Mouse (Mus musculus): ENCODE data around the gene Chchd10. TPM values are rescaled to one million over a fixed set of nuclear protein-coding genes. Genes with fewer than 3 reads are reported as not detected.

Gene Chchd10
- polyA plus RNA-seq, 1 experiment = 441 TPM

DNA sequence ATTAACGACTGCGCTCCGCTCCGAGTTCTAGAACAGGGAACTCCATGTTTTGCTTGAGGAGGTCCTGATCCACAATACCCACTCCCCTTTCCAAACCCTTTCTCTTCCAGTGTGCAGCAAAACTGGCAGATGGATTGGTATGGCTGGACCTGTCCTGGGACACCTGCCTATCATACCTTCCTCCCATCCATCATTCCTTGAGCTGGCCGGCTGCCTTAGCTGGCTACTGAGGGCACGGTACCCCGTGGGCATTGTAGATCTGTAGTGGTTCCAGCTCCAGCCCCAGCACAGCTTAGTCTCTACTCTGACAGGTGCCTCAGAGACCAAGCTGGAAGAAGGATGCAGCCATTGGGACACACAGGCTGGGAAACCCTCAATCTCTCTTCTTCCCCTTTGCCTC, 1.6 kb upstream of the Chchd10 start:
- Histone ChIP-seq H3K79me2 (ENCODE audit: control insufficient read depth, insufficient read depth) (peaks cover 34% of the 10 kb centered on the region), H3ac (ENCODE audit: control insufficient read depth, insufficient read length) (peak overlapping the region; percentile 73), H3K4me3 (peak overlapping the region; percentile 74), H3K4me2 (ENCODE audit: low read depth) (peak overlapping the region; percentile 83), H3K27me3 (ENCODE audit: control insufficient read depth, insufficient read depth, insufficient read length) (no peaks in the 10 kb centered on the region), H3K36me3 (ENCODE audit: control insufficient read depth, insufficient read depth) (peaks cover 8% of the 10 kb centered on the region)
- TF ChIP-seq POLR2A (IDR thresholded peaks at IDR 0.05; ENCODE audit: insufficient read length, low read depth) (peak; percentile 37), REST (IDR thresholded peaks at IDR 0.05; ENCODE audit: insufficient read depth, insufficient read length) (no peak), POLR2AphosphoS2 (IDR thresholded peaks at IDR 0.05; ENCODE audit: insufficient read length, low read depth) (peak; percentile 73)

DNA sequence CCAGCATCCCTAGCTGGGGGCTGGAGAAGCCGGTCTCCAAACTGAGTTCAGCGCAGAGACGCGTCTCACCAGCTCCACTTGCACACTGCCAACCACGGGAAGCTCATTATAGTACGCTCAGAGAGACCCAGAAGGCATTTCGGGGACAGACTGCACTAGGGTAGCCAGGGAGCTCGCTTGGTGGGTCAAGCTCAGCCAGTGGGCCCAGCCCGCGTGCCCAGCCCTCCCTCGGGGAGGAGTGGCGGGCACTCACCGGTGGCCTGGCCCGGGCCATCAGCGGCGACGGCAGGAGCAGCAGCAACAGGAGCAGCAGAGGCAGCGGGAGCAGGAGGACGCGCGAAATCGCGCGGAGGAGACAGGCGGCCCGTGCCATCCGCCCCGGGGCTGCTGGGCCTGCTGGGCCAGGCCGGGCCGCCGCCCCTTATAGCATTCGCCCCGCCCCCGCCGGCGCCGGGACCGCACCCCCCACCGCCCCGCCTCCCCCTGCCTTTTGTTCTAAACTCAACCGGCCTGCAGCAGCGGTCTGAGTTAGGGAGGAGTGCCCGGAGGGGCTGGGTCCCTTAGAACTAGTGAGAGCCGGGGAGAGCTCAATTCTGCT, 750 bp upstream of the Chchd10 start:
- Histone ChIP-seq H3K79me2 (ENCODE audit: control insufficient read depth, insufficient read depth) (peaks cover 34% of the 10 kb centered on the region), H3K36me3 (ENCODE audit: control insufficient read depth, insufficient read depth) (peaks cover 8% of the 10 kb centered on the region)
- no peak for TF ChIP-seq CEBPB (IDR thresholded peaks at IDR 0.05; ENCODE audit: insufficient read depth, poor library complexity, severe bottlenecking)
- no peak for TF ChIP-seq E2F4 (IDR thresholded peaks at IDR 0.05; ENCODE audit: insufficient read depth)
- TF ChIP-seq REST (IDR thresholded peaks at IDR 0.05; ENCODE audit: insufficient read depth, insufficient read length) = no peak
- TF ChIP-seq POLR2A (IDR thresholded peaks at IDR 0.05; ENCODE audit: insufficient read length, low read depth) = peak; percentile 98
- TF ChIP-seq TCF12 (IDR thresholded peaks at IDR 0.05; ENCODE audit: insufficient read depth, poor library complexity, severe bottlenecking) = no peak
- no peak for TF ChIP-seq MYOG (IDR thresholded peaks at IDR 0.05; ENCODE audit: control insufficient read depth in 1 of 3, insufficient read depth in 1 of 3, insufficient read length in 2 of 3, low read depth in 2 of 3)
- TF ChIP-seq USF1 (IDR thresholded peaks at IDR 0.05; ENCODE audit: low read depth) = no peak
- no peak for TF ChIP-seq MAX (IDR thresholded peaks at IDR 0.05; ENCODE audit: low read depth)
- no peak for TF ChIP-seq TCF3 (IDR thresholded peaks at IDR 0.05; ENCODE audit: insufficient read length, low read depth)
- peak in 1 of 3 experiments; percentile 13 for TF ChIP-seq MYOD1 (IDR thresholded peaks at IDR 0.05; ENCODE audit: control insufficient read depth in 1 of 3, insufficient read length in 2 of 3, low read depth in 2 of 3)
- no peak for TF ChIP-seq SRF (IDR thresholded peaks at IDR 0.05; ENCODE audit: control insufficient read depth, insufficient read length, low read depth)
- peak; percentile 98 for TF ChIP-seq POLR2AphosphoS2 (IDR thresholded peaks at IDR 0.05; ENCODE audit: insufficient read length, low read depth)

DNA sequence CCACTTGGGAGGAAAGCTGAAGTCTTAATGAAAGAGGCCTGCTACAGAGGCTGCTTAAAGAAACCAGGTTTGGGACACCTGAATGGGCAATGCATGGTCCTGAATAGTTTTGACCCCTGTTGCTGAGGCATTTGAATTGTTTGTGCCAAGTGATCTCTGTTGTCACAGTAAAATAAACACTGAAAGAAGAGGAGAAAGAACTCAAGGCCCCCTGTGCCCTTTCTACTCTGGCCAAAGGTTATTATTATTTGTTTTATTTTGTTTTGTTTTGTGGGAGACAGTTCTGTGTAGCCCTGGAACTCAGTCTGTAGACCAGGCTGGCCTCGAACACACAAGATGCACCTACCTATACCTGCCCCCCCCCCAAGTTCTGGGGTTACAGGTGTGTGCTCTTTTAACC, 2.1 kb downstream of the Chchd10 start:
- H3ac ChIP-seq (ENCODE audit: control insufficient read depth, insufficient read length) = no peak overlapping the region
- H3K4me3 ChIP-seq = peak overlapping the region; percentile 33
- H3K79me2 ChIP-seq (ENCODE audit: control insufficient read depth, insufficient read depth) = peaks cover 19% of the 10 kb centered on the region
- peak overlapping the region; percentile 74 for H3K4me2 ChIP-seq (ENCODE audit: low read depth)
- no peaks in the 10 kb centered on the region for H3K27me3 ChIP-seq (ENCODE audit: control insufficient read depth, insufficient read depth, insufficient read length)
- H3K36me3 ChIP-seq (ENCODE audit: control insufficient read depth, insufficient read depth) = no peaks in the 10 kb centered on the region
- TF ChIP-seq MYOG (IDR thresholded peaks at IDR 0.05; ENCODE audit: control insufficient read depth in 1 of 3, insufficient read depth in 1 of 3, insufficient read length in 2 of 3, low read depth in 2 of 3) (no peak), POLR2A (IDR thresholded peaks at IDR 0.05; ENCODE audit: insufficient read length, low read depth) (no peak), MYOD1 (IDR thresholded peaks at IDR 0.05; ENCODE audit: control insufficient read depth in 1 of 3, insufficient read length in 2 of 3, low read depth in 2 of 3) (no peak), E2F4 (IDR thresholded peaks at IDR 0.05; ENCODE audit: insufficient read depth) (no peak)

More for the DNA sequence above, 750 bp upstream of the Chchd10 start:
- Histone ChIP-seq H3K27me3 (ENCODE audit: control insufficient read depth, insufficient read depth, insufficient read length) (no peaks in the 10 kb centered on the region), H3K4me3 (peak overlapping the region; percentile 74), H3K4me2 (ENCODE audit: low read depth) (peak overlapping the region; percentile 97), H3ac (ENCODE audit: control insufficient read depth, insufficient read length) (peak overlapping the region; percentile 73)

DNA sequence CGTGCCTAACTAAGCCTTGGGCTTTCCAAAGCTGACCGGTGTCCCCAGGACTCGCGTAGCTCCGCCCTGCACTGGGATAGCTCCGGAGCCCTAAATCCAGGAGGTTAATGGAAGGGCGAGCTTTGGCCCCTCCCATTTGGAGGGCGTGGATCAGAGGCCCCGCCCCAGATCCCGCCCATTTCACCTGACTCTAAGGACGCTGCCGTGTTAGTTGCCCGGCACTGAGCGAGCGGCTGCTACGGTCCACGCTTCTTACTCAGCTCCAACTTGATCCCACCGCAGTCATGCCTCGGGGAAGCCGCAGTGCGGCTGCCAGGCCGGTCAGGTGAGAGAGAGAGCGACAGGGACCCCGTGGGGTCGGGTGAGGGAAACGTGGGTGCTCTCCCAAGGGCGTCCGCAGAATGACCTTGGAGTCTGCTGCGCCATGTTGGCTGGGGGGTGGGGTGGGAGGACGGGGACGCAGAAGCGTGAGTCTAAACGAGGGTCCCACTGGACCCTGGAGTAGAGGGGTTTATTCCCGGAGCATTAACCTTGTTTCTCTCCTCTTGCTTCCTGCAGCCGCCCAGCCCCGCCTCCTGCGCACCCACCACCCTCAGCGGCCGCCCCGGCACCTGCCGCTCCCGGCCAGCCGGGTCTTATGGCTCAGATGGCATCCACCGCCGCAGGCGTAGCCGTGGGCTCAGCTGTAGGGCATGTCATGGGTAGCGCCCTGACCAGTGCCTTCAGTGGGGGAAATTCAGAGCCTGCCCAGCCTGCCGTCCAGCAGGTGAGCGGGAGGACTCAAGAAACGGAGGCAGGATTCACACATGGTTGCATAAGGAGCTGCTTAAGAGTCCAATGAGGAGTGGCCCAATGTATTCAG, 3.0 kb downstream of the Chchd10 start, which contains the start of gene Mmp11:
Gene Mmp11, minus strand, starts transcription at position 817 of the 862 bp plus-strand sequence.
- TF ChIP-seq REST (IDR thresholded peaks at IDR 0.05; ENCODE audit: insufficient read depth, insufficient read length) (no peak), CEBPB (IDR thresholded peaks at IDR 0.05; ENCODE audit: insufficient read depth, poor library complexity, severe bottlenecking) (no peak), TCF12 (IDR thresholded peaks at IDR 0.05; ENCODE audit: insufficient read depth, poor library complexity, severe bottlenecking) (no peak), MAX (IDR thresholded peaks at IDR 0.05; ENCODE audit: low read depth) (no peak), TCF3 (IDR thresholded peaks at IDR 0.05; ENCODE audit: insufficient read length, low read depth) (no peak), POLR2A (IDR thresholded peaks at IDR 0.05; ENCODE audit: insufficient read length, low read depth) (peak; percentile 74), MYOG (IDR thresholded peaks at IDR 0.05; ENCODE audit: control insufficient read depth in 1 of 3, insufficient read depth in 1 of 3, insufficient read length in 2 of 3, low read depth in 2 of 3) (peak in 2 of 3 experiments; percentile 49 to 72), POLR2AphosphoS2 (IDR thresholded peaks at IDR 0.05; ENCODE audit: insufficient read length, low read depth) (peak; percentile 82), MYOD1 (IDR thresholded peaks at IDR 0.05; ENCODE audit: control insufficient read depth in 1 of 3, insufficient read length in 2 of 3, low read depth in 2 of 3) (peak in 1 of 3 experiments; percentile 53), SRF (IDR thresholded peaks at IDR 0.05; ENCODE audit: control insufficient read depth, insufficient read length, low read depth) (no peak), E2F4 (IDR thresholded peaks at IDR 0.05; ENCODE audit: insufficient read depth) (no peak), USF1 (IDR thresholded peaks at IDR 0.05; ENCODE audit: low read depth) (no peak)
- peak within 1 kb of the TSS; percentile 74 for H3K4me2 ChIP-seq (ENCODE audit: low read depth)
- H3K36me3 ChIP-seq (ENCODE audit: control insufficient read depth, insufficient read depth) = no peaks in the 10 kb centered on the region
- peak within 1 kb of the TSS; percentile 33 for H3K4me3 ChIP-seq
- peaks cover 12% of the 10 kb centered on the region for H3K79me2 ChIP-seq (ENCODE audit: control insufficient read depth, insufficient read depth)
- H3K27me3 ChIP-seq (ENCODE audit: control insufficient read depth, insufficient read depth, insufficient read length) = no peaks in the 10 kb centered on the region
- H3ac ChIP-seq (ENCODE audit: control insufficient read depth, insufficient read length) = peak within 1 kb of the TSS; percentile 26

Measured in myocyte (in vitro differentiated cells).